Mouse (Mus musculus): ENCODE measurements around the gene Kmt2d. TPM values are rescaled to one million over a fixed set of nuclear protein-coding genes. Genes with fewer than 3 reads are reported as not detected.

Gene Kmt2d
- polyA plus RNA-seq, 1 experiment from 2014 or later: 11.2 TPM

DNA sequence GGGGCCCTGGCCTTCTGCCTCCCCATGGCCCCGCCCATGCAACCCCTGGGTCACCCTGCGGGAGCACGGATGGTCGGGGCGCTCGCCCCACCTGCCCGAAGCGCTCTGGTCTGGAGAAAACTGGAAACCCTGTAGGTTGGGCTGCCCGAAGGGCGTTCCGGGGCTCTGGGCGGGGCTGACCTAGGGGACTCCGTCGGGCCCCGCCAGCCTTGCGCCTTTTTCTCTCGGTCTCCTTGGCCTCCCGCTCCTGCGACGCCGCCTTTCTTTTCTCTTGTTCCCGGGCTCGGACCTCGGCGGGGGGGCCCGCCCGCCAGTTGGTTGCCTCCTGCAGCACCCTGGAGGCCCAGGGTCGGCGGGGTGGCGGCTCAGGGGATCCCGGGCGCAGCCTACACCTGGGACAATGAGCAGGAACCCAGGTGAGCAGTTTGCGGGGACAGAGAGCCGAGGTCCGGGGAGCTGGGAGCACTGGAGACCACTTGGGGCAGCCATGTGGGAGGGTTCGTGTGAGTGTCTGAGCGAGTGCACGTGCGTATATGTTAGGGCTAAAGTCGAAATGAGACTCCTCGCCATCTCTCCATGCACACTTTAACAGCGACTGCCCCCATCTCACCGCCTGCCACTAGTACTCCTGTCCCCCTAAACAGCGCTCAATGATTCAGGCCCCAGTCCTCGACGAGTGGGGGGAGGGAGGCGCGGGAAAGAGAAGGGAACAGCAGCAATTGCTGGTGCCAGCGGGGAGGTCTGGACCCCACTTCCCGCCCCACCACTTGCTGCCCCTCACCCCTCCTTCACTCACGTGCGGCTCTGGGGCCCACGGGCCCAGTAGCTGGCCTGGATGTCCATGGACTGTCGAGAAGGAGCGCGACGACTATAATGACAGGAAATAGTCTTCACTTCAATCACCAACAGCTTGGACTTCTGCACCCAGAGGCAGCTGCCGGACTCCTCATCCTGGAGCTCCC is 63.9 kb downstream of the Kmt2d start:
- H3K4me3 ChIP-seq: peak overlapping the region; percentile 54
- peaks cover 11% of the 10 kb centered on the region for H3K36me3 ChIP-seq
- no peaks in the 10 kb centered on the region for H3K9me3 ChIP-seq
- peaks cover 59% of the 10 kb centered on the region for H3K4me1 ChIP-seq (replicated peaks)
- peaks cover 92% of the 10 kb centered on the region for H3K27me3 ChIP-seq (ENCODE audit: insufficient read depth, poor library complexity, severe bottlenecking)
- DNase-seq (ENCODE audit: low spot score): peak; percentile 50
- H3K27ac ChIP-seq: peak overlapping the region; percentile 81
- WGBS: under 1% methylated on average over 58 of the region's 58 CpGs

DNA sequence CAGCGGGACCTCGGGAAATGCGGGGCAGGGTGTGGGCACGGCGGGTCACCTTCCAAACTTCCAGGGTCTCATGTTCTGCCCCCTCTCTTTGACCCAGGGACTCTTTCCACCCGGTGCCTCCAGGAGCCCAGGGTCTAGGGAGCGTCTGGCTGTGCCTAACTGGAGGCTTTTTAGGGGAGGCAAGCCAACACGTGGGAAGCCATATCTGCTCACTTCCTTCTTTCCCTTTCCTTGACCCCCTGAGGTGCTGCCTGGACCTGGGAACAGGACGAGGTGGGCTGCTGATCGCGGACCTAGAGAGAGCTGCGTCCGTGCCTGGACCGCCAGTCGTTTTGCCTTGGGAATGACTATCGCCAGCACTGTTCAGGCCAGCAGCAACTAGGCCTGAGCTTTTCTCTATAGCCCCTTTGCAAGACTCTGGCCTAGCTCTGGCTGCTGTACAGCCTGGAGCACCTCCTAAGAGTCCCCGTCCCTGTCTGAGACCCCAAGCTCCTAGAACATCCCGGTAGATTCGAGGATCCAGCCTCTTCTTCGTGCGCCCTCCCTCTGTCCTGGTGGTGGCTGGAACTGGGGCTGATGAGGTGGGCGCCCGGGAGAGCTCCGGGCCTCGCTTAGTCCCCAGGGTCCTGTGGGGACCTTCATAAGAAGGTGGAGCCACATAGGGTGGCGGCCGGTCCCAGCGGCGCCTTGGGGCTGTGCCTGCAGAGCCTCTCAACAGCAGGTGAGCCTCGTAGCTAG is 64.8 kb downstream of the Kmt2d start:
- H3K4me3 ChIP-seq: peak overlapping the region; percentile 54
- peak overlapping the region; percentile 81 for H3K27ac ChIP-seq
- peaks cover 4% of the 10 kb centered on the region for H3K36me3 ChIP-seq
- H3K9me3 ChIP-seq: no peaks in the 10 kb centered on the region
- WGBS: 2% methylated on average over 30 of the region's 30 CpGs
- peak; percentile 47 for DNase-seq (ENCODE audit: low spot score)
- H3K27me3 ChIP-seq (ENCODE audit: insufficient read depth, poor library complexity, severe bottlenecking): peaks cover 100% of the 10 kb centered on the region
- H3K4me1 ChIP-seq (replicated peaks): peaks cover 59% of the 10 kb centered on the region

DNA sequence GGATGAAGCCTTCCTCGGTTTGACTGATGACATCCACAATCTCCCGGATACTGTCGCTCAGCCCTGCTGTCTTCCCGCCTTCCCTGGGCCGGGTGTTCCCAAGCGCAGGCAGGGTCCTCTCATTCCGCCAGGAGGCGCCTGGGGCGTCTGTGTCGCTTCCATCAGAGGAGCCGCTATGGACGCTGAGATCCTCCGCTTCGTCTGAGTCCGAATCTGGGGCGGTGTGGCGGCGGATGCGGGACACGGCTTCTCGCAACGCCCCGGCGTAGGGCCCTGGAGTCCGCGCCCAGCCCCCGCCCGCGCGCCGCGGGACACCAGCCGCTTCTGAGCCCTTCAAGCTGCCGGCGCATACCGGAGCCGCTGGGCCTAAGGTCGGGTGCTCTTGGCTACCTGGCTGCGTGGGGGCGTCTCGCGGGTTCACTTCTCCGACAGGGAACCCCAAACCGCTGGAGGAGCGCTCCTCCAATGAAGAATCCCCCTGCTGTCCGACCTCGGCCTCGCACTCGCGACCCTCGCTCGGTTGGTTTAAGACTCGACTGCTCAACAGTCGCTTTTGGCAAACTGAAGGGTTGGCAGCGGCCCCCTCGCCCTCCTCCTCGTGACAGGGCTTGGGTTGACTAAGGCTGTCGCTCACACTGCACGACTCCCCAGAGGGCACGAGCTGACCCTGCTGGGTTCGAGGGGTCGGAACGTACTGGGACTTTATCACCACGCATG is 65.5 kb downstream of the Kmt2d start:
- Histone ChIP-seq H3K27ac (peak overlapping the region; percentile 81), H3K27me3 (ENCODE audit: insufficient read depth, poor library complexity, severe bottlenecking) (peaks cover 100% of the 10 kb centered on the region), H3K4me1 (replicated peaks) (peaks cover 59% of the 10 kb centered on the region), H3K9me3 (no peaks in the 10 kb centered on the region), H3K36me3 (no peaks in the 10 kb centered on the region), H3K4me3 (peak overlapping the region; percentile 54)
- under 1% methylated on average over 64 of the region's 64 CpGs for WGBS
- peak; percentile 81 for DNase-seq (ENCODE audit: low spot score)

DNA sequence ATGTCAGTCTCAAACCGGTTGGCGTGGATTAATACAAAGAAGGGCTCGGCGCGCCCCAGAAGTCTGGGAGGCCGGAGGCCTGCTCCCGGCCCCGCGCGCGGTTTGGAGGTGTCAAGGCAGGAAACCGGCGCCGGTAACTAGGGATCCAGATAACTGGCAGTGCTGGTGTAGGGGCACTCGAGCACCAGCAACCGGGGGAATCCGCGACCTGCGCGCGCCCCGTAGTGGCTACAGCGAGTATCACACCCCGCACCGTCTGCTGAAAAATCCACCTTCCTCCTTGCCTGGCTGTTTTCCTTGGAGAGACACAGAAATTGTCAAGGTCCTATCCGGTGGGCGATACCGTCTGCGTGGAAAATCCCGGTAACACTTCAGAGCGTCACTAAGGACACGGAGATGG is 67.0 kb downstream of the Kmt2d start:
- DNase-seq (ENCODE audit: low spot score): peak; percentile 88
- peaks cover 100% of the 10 kb centered on the region for H3K27me3 ChIP-seq (ENCODE audit: insufficient read depth, poor library complexity, severe bottlenecking)
- under 1% methylated on average over 32 of the region's 32 CpGs for WGBS
- no peaks in the 10 kb centered on the region for H3K36me3 ChIP-seq
- no peak overlapping the region for H3K4me3 ChIP-seq
- H3K27ac ChIP-seq: no peak overlapping the region
- no peaks in the 10 kb centered on the region for H3K9me3 ChIP-seq
- H3K4me1 ChIP-seq (replicated peaks): peaks cover 63% of the 10 kb centered on the region

DNA sequence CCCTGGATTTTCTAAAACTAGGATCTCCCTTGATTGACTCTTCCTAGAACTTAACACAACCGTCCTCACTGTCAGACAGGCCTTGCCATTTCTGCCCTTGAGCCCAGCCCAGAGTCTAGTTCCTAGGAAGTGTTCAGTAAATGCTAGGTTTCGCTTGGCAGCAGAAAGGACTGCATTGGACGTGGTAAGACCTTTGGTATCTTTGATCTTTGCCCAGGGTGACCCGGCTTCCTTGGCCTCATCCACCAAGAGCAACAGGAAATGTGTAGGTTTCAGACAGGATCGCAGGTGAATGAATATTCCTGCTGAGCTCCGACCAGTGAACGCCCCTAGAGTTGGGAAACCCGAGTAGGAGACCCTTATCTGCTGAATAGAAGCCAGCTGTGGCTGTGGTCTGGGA is 68.1 kb downstream of the Kmt2d start:
- Histone ChIP-seq H3K4me3 (no peak overlapping the region), H3K27me3 (ENCODE audit: insufficient read depth, poor library complexity, severe bottlenecking) (peaks cover 100% of the 10 kb centered on the region), H3K9me3 (no peaks in the 10 kb centered on the region), H3K27ac (no peak overlapping the region), H3K4me1 (replicated peaks) (peaks cover 64% of the 10 kb centered on the region), H3K36me3 (no peaks in the 10 kb centered on the region)
- DNase-seq (ENCODE audit: low spot score): peak; percentile 28
- WGBS: 2% methylated on average over 8 of the region's 8 CpGs

DNA sequence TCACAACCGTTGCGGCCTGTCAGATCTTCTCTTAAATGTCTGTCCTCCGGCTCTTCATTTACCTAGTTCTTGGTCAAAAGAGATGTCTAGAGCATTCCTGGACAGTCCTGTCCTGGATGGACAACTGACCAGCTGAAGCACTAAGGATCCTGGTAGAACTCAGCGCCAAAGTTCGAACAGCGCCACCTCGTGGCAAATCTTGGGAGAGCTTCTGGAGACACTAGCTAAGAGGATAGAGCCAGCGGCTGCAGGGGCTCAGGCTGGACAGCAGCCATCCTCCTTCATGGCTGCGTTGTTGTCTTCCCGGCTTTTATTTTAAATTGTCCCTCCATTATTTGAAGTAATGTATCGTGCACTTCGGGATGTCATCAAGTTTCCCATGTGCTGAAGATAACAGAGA is 71.6 kb downstream of the Kmt2d start:
- 12% methylated on average over 12 of the region's 12 CpGs for WGBS
- Histone ChIP-seq H3K27ac (no peak overlapping the region), H3K9me3 (no peaks in the 10 kb centered on the region), H3K4me3 (no peak overlapping the region), H3K4me1 (replicated peaks) (peaks cover 64% of the 10 kb centered on the region), H3K27me3 (ENCODE audit: insufficient read depth, poor library complexity, severe bottlenecking) (peaks cover 100% of the 10 kb centered on the region), H3K36me3 (no peaks in the 10 kb centered on the region)
- DNase-seq (ENCODE audit: low spot score): peak; percentile 92

DNA sequence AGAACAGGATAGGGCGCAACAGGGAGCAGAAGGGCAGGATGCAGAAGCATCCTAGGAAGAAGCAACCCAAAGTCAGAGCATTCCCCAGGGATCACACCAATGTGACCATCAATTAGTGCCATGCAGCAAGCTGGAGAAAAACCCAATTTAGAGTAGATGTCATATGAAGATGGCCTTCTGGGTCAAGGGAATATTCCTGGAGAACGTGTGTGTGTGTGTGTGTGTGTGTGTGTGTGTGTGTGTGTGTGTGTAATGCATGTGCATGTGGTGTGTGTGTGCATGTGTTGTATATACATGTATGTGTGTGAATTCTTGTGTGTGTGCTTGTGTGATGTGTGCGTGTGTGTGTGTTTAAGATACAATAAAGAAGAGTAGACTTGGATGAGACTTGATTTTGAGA is 72.1 kb downstream of the Kmt2d start:
- Histone ChIP-seq H3K36me3 (no peaks in the 10 kb centered on the region), H3K27ac (peak overlapping the region; percentile 68), H3K27me3 (ENCODE audit: insufficient read depth, poor library complexity, severe bottlenecking) (peaks cover 100% of the 10 kb centered on the region), H3K9me3 (no peaks in the 10 kb centered on the region), H3K4me1 (replicated peaks) (peaks cover 66% of the 10 kb centered on the region), H3K4me3 (no peak overlapping the region)
- 40% methylated on average over 3 of the region's 3 CpGs for WGBS
- no peak for DNase-seq (ENCODE audit: low spot score)

GRCm38 (mm10) chr15:98797835-98798492 is 73.0 kb downstream of the Kmt2d start:
- Histone ChIP-seq H3K9me3 (no peaks in the 10 kb centered on the region), H3K27ac (peak overlapping the region; percentile 68; the same call in 1 of the 2 replicates), H3K4me3 (peak overlapping the region; percentile 27), H3K27me3 (ENCODE audit: insufficient read depth, poor library complexity, severe bottlenecking) (peaks cover 100% of the 10 kb centered on the region), H3K4me1 (replicated peaks) (peaks cover 68% of the 10 kb centered on the region), H3K36me3 (no peaks in the 10 kb centered on the region)
- 2% methylated on average over 28 of the region's 28 CpGs for WGBS
- peak; percentile 92 for DNase-seq (ENCODE audit: low spot score)

DNA sequence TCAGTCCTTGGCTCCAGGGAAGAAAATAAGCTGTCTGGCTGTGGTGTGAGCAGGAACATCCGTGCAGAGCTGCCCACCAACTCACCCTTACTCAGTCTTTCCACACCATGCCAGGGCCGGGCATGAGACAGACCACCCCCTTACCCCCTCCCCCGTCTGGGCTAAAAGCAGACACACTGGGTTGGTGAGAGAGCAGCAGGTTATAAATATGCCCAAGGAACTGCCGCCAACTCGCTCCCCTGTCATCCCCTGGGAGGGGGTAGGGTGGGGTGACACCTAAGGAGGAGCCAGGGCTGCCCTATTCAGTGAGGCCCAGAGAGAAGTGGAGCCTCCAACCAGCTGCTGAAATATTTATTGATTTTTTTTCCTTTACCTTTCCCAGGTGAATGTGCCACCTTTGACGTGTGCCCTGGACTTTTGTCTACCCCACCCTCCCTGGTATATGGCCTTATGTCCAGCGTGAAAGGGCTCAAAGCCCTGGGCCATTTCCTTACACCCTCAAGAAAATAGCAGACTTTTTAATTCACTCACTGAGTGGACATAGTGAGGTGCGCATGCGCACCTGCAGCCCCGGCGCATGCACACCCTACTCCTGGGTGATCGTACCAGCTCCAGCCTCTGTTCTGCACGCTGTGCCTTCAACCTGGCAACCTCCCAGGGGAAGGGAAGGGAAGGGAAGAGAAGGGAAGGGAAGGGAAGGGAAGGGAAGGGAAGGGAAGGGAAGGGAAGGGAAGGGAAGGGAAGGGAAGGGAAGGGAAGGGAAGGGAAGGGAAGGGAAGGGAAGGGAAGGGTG is 74.0 kb downstream of the Kmt2d start:
- 5% methylated on average over 13 of the region's 13 CpGs for WGBS
- peak overlapping the region; percentile 68 for H3K27ac ChIP-seq
- peaks cover 100% of the 10 kb centered on the region for H3K27me3 ChIP-seq (ENCODE audit: insufficient read depth, poor library complexity, severe bottlenecking)
- H3K9me3 ChIP-seq: no peaks in the 10 kb centered on the region
- peaks cover 76% of the 10 kb centered on the region for H3K4me1 ChIP-seq (replicated peaks)
- peak; percentile 21 for DNase-seq (ENCODE audit: low spot score)
- H3K36me3 ChIP-seq: no peaks in the 10 kb centered on the region
- H3K4me3 ChIP-seq: peak overlapping the region; percentile 27

- no peaks in the 10 kb centered on the region for H3K36me3 ChIP-seq
- peak overlapping the region; percentile 45 for H3K4me3 ChIP-seq
- 0 out of 2 replicates have a peak overlapping the region, but pooled peaks have one; percentile 53 for H3K27ac ChIP-seq
- no peaks in the 10 kb centered on the region for H3K9me3 ChIP-seq
- peaks cover 81% of the 10 kb centered on the region for H3K4me1 ChIP-seq (replicated peaks)
- WGBS: 4% methylated on average over 13 of the region's 13 CpGs
- DNase-seq (ENCODE audit: low spot score): peak; percentile 28
- H3K27me3 ChIP-seq (ENCODE audit: insufficient read depth, poor library complexity, severe bottlenecking): peaks cover 100% of the 10 kb centered on the region
Observed at GRCm38 (mm10) chr15:98793141-98793698, 77.8 kb downstream of the Kmt2d start.

DNA sequence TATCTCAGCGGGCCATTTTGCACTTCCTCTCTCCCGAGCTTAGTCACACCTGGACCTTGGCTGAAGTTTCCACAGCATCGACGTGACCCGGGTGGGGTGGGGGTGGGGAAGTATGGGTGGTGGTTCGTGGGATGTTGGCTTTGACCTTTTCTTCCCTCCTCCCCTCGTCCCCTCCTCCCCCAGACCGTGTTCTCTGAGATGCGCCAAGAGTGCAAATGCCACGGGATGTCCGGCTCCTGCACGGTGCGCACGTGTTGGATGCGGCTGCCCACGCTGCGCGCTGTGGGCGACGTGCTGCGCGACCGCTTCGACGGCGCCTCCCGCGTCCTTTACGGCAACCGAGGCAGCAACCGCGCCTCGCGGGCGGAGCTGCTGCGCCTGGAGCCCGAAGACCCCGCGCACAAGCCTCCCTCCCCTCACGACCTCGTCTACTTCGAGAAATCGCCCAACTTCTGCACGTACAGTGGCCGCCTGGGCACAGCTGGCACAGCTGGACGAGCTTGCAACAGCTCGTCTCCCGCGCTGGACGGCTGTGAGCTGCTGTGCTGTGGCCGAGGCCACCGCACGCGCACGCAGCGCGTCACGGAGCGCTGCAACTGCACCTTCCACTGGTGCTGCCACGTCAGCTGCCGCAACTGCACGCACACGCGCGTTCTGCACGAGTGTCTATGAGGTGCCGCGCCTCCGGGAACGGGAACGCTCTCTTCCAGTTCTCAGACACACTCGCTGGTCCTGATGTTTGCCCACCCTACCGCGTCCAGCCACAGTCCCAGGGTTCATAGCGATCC is 78.6 kb downstream of the Kmt2d start:
- peak overlapping the region; percentile 45 for H3K4me3 ChIP-seq
- peaks cover 100% of the 10 kb centered on the region for H3K27me3 ChIP-seq (ENCODE audit: insufficient read depth, poor library complexity, severe bottlenecking)
- peak overlapping the region; percentile 53 for H3K27ac ChIP-seq
- H3K4me1 ChIP-seq (replicated peaks): peaks cover 73% of the 10 kb centered on the region
- H3K36me3 ChIP-seq: no peaks in the 10 kb centered on the region
- 2% methylated on average over 75 of the region's 75 CpGs for WGBS
- DNase-seq (ENCODE audit: low spot score): peak; percentile 15
- no peaks in the 10 kb centered on the region for H3K9me3 ChIP-seq

Data from hindbrain, embryonic 10.5 days (tissue).